Mouse (Mus musculus) frontal cortex, postnatal 25 days (tissue): ENCODE measurements around the gene Edc4.
"Not testable (repeated sequence)": the region's sequence is repeated elsewhere in the genome, so short reads cannot be mapped to it uniquely, and the experiment has no call there.

ENCODE experiments used
- DNase-seq, 2 experiments: peaks; one replicate each; pipeline ENCODE4 v3.0.0; 2022; ENCODE audit warnings: low spot score in 2 of 2

Edc4 gene

DNA sequence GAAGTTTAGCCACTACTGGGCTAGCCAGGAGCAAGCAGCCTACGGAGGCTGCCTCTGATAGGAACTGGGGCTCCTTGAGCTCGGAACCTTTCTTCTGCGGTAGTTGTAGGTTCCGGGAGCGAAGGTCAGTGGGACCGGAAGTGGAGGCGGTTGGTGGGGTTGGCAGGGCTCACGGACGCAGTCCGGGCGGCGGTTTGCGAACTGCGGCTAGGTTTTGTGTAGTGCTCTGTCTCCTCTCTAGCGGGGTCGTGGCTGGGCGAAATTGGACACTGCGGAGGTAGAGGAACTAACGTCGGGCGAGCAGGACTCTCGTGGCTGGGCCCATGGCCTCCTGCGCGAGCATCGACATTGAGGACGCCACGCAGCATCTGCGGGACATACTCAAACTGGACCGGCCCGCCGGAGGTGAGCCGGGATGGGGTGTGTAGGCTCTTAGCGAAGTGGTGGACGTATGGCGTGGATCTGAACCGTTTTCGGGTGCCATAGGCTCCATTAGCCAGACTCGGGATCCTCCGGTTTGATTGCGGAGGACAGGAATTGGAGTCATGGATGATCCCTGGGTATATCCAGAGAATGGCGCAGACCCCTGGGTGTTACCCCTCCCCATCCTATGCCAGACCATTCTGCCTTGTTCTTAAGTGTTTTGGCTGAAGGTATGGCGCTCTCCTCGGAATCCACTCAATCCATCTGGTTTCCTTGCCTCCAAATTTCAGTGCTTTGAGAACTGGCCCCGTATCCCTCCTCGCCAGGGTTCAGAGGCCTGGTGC is at the start of gene Edc4:
Gene Edc4 (plus strand): TSS at position 128 of the 767 bp plus-strand sequence.
- DNase-seq, result peak; percentile 79 to 85

GRCm38 (mm10) chr8:105833740-105834139 is 46.9 kb upstream of the Edc4 start:
- DNase-seq, result not testable (repeated sequence)

- peak; percentile 50 to 60 for DNase-seq
Observed at GRCm38 (mm10) chr8:105835318-105835717, 45.4 kb upstream of the Edc4 start.

DNA sequence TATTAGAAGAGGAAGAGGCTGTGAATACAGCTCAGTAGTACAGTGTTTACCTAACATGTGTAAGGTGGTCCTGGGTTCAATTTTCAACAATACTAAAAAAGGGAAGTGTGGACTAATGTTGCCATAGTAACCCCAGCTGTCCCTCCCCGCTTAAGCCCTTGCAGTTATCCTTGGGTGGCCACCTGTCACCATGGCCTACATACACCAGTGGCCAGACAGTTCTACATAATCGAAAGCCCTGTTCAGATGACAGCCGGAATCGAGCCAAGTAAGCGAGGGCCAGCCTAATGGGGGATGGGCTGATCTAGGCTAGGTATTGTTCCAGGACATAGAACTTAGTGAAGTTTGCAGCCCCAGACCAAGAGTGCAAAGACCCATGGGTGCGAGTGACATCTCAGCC is 43.7 kb upstream of the Edc4 start:
- DNase-seq, result no peak

DNA sequence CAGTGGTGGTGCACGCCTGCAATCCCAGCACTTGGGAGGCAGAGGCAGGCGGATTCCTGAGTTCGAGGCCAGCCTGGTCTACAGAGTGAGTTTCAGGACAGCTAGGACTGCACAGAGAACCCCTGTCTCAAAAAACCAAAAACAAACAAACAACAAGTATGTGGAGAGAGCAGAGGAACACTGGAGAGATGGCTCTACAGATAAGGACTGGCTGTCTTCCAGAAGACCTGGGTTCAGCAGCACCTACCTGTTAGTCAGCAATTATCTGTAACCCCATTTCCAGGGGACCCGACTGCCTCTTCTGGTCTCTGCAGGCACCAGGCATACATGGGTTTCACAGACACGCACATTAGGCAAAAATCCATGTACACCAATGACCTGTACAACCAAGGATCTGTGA is 41.5 kb upstream of the Edc4 start:
- DNase-seq, result no peak

GRCm38 (mm10) chr8:105846678-105847077 is 34.0 kb upstream of the Edc4 start:
- no peak for DNase-seq

- no peak for DNase-seq
Observed at GRCm38 (mm10) chr8:105850014-105850413, 30.7 kb upstream of the Edc4 start.

DNA sequence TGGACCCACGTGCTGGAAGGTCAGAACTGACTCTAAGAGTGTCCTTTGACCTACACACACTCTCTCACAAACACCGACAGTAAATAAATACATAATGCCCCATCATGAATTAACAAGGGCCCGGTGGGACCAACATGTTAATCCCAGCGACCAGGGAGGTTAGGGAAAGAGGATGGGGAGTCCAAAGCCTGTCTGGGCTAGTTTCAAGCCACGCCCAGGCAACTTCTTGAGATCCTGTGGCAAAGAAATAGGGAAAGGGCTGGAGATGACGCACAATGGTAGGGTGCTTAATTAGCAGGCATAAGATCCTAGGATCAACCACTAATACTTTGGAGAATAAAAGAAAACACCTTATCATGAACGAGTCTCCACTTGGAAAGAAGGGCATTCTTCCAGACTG is 30.1 kb upstream of the Edc4 start:
- no peak for DNase-seq

- DNase-seq, result peak; percentile 74 to 85
Observed at GRCm38 (mm10) chr8:105851651-105852143, 29.0 kb upstream of the Edc4 start.

DNA sequence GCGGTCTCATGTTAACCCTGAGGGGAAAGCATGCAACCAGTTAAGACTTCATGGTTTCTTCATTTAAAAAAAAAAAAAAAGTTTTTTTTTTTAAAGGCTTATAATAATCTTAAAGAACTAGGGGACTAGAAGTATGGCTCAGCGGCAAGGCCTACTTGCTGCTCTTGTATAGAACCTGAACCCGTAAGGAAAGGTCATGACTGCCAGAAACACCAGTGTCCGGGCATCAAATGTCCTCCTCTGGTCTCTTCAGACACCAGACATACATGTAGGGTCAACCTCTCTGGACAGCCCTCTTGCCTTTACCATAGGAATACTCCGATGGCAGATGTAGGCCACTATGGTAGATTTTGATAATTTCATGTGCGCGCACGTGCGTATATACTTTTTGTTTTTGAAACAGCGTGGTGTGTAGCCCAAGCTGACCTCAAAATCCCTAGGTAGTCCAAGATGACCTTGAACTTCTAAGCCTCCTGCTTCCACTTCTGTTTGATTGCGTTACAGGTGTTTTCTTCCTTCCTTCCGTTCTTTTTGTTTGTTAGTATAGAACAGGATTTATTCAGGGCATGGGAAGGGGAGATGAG is 28.4 kb upstream of the Edc4 start:
- DNase-seq, result peak in 1 of 2 experiments; percentile 18

GRCm38 (mm10) chr8:105853178-105853577 is 27.5 kb upstream of the Edc4 start, which contains the start of gene Cenpt:
TSS of gene Cenpt (minus strand) at chr8:105853278.
- no peak for DNase-seq

DNA sequence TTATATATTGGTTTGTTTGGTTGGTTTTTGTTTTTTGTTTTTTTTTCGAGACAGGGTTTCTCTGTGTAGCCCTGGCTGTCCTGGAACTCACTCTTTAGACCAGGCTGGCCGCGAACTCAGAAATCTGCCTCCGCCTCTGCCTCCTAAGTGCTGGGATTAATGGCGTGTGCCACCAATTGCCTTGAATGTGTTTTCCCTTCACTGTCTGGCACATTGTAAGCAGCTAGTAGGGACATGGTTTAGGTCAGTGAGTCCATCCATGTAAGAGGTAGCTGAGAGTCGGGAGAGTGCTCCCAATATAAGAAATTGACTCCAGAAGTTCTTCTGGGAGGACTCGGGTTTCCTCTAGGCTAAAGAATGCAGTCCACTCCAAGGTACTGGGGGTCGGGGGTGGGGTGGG is 26.4 kb upstream of the Edc4 start:
- no peak for DNase-seq

DNA sequence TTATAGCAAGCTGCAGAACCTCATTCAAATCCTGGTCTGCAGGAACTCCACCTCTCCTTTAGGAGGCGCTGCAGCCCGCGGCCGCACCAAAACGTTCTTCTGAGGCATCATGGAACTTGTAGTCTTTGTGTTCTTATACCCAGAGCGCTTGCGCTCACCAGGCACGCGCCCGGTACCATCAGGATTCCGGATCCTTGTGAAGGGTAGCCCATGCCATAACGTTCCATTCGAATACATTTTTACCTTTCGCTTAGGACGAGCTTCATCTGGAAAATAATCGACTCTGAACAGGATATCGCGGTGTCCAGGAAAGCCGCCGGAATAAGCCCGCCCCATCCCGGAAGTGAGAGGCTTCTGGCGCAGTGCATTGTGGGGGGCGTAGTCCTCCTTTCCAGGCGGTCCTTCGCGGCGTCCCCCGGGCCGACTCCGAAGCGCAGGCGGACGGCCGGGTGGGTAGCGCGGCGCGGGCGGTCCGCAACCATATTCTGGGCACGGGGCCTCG is 25.9 kb upstream of the Edc4 start, which contains the start of gene Thap11:
Gene Thap11 (plus strand): TSS at position 418 of the 502 bp plus-strand sequence.
- peak; percentile 82 to 83 for DNase-seq

GRCm38 (mm10) chr8:105855248-105856167 is 25.2 kb upstream of the Edc4 start:
- peak; percentile 35 to 40 for DNase-seq

DNA sequence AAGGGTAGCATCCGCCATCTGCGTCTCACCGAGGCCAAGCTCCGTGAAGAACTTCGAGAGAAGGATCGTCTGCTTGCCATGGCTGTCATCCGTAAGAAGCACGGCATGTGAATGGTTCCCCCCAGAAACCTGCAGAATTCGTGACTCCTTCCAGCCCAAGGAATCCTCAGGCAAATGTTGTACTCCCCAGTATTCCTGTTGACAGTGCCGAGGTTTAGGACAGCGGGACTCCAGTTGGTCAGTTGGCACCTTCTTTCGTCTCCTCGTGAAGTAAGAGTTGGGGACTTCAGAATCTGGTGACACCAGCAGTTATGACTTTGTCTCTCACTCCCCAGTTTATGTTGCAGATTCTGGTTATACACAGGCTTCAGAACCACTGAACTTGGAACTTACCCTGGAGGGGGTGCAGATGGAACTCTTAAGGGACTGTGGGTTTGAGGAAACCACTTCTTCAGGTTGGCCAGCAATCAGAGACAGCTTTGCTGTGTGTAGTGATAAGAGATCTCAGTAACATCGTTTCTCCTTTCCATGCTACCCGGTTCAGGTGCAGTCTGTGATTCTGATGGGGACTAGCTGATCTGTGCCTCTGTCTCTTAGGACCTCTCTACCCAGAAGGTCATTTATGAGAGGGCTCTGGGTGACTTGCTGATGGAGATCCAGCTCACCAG is 24.4 kb upstream of the Edc4 start:
- no peak for DNase-seq

GRCm38 (mm10) chr8:105858495-105858894 is 22.2 kb upstream of the Edc4 start:
- no peak for DNase-seq

- no peak for DNase-seq
Observed at GRCm38 (mm10) chr8:105859314-105859713, 21.4 kb upstream of the Edc4 start.

GRCm38 (mm10) chr8:105860143-105860981 is 20.3 kb upstream of the Edc4 start, which contains the start of gene Nutf2:
TSS of gene Nutf2 (plus strand) at chr8:105860580.
- DNase-seq, result peak; percentile 81 to 86

DNA sequence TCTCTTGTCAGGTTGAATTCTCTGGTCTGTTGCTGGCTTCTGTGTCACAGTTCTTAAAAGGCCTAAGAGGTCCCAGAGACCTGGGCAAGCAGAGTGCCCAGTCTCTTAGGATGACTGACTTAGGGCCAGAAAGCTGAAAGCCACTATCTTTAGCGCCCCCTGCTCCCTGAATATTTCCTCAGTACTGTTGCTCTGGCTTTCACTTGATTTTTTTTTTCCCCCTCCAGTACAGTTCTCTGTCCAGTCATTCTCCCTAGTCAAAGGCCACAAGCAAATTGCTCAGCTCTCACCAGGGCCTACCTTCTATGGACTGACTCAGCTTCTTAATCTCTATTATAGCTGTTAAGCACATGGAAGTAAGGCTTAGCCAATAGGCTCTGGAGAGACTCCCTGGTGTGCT is 18.7 kb upstream of the Edc4 start:
- DNase-seq, result no peak

DNA sequence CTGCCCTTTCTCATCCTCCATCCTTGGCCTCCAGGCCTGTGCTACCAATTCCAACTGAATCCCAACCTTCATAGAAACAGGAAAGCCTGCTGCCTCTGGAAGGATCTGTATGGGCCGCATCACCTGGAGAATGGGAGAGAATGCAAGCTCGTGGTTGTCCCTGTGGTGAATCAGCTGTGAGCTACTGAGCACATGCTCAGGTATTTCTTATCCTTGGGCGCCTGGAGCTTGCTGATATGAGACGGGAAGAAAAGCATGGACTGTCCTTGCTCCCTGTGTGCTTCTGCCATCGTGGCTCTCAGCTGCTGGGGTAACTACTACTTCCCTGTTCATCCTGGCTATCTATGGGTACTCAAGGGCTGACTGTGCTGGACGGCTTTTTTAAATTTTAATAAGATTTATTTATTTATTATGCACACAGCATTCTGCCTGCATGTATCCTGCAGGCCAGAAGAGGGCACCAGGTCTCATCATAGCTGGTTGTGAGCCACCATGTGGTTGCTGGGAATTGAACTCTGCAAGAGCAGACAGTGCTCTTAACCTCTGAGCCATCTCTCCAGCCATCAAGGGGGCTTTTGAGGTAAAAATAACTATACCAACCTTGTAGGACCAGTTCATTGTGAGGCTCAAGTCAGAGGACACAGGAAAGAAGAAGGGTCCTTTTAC is 14.2 kb upstream of the Edc4 start:
- DNase-seq, result no peak
